Mouse (Mus musculus) inflammation-experienced regulatory T-cells, adult 6 months (primary cell): ENCODE data around the gene Elf2. TPM values are rescaled to one million over a fixed set of nuclear protein-coding genes. Genes with fewer than 3 reads are reported as not detected.

ENCODE experiments used
- ATAC-seq: one replicate; pipeline ENCODE4 v1.8.0; 2017
- polyA plus RNA-seq, 3 experiments: library from polyadenylated mRNA; unstranded; fragments of 100-300 nt; shearing (Covaris generic); gene quantifications; one replicate each; pipeline ENCODE4 v1.2.1; 2017

Gene Elf2
- 10 to 100 TPM; 51.8 to 74.2 (median 57.7) TPM for polyA plus RNA-seq

- peak; percentile 49 for ATAC-seq
These were observed at the start of gene Elf2 for GRCm38 (mm10) chr3:51340552-51341267. Elf2 (minus strand) TSS chr3:51340663.

GRCm38 (mm10) chr3:51388904-51389303 lies 48.4 kb upstream of the Elf2 start:
- no peak for ATAC-seq

- ATAC-seq, result no peak
These were observed 47.5 kb upstream of the Elf2 start for GRCm38 (mm10) chr3:51387868-51388381.

GRCm38 (mm10) chr3:51387134-51387451 lies 46.6 kb upstream of the Elf2 start:
- ATAC-seq, result no peak

GRCm38 (mm10) chr3:51386441-51387133 lies 46.1 kb upstream of the Elf2 start:
- ATAC-seq, result no peak

GRCm38 (mm10) chr3:51383409-51383808 lies 42.9 kb upstream of the Elf2 start:
- ATAC-seq, result no peak

- ATAC-seq, result no peak
These were observed 40.2 kb upstream of the Elf2 start for GRCm38 (mm10) chr3:51380660-51381014.

- no peak for ATAC-seq
These were observed 39.6 kb upstream of the Elf2 start for GRCm38 (mm10) chr3:51379786-51380659.

- ATAC-seq, result no peak
These were observed 38.1 kb upstream of the Elf2 start for GRCm38 (mm10) chr3:51378665-51378946.

- peak; percentile 84 for ATAC-seq
These were observed 37.6 kb upstream of the Elf2 start for GRCm38 (mm10) chr3:51377878-51378664.

- ATAC-seq, result peak; percentile 47
These were observed 35.1 kb upstream of the Elf2 start for GRCm38 (mm10) chr3:51375307-51376265.

GRCm38 (mm10) chr3:51373544-51373943 lies 33.1 kb upstream of the Elf2 start:
- ATAC-seq, result no peak

GRCm38 (mm10) chr3:51372883-51373282 lies 32.4 kb upstream of the Elf2 start:
- peak; percentile 57 for ATAC-seq

- ATAC-seq, result no peak
These were observed 31.4 kb upstream of the Elf2 start for GRCm38 (mm10) chr3:51371826-51372225.

- no peak for ATAC-seq
These were observed 27.5 kb upstream of the Elf2 start for GRCm38 (mm10) chr3:51368011-51368410.

GRCm38 (mm10) chr3:51366926-51367325 lies 26.5 kb upstream of the Elf2 start:
- no peak for ATAC-seq

- ATAC-seq, result no peak
These were observed 25.0 kb upstream of the Elf2 start for GRCm38 (mm10) chr3:51365517-51365882.

GRCm38 (mm10) chr3:51364703-51365516 lies 24.4 kb upstream of the Elf2 start:
- peak; percentile 97 for ATAC-seq

GRCm38 (mm10) chr3:51361066-51361465 lies 20.6 kb upstream of the Elf2 start:
- ATAC-seq, result no peak

GRCm38 (mm10) chr3:51359558-51360307 lies 19.3 kb upstream of the Elf2 start:
- no peak for ATAC-seq
